9 mouse cellular contexts compared by ENCODE assay signal in the genomic region with DNA sequence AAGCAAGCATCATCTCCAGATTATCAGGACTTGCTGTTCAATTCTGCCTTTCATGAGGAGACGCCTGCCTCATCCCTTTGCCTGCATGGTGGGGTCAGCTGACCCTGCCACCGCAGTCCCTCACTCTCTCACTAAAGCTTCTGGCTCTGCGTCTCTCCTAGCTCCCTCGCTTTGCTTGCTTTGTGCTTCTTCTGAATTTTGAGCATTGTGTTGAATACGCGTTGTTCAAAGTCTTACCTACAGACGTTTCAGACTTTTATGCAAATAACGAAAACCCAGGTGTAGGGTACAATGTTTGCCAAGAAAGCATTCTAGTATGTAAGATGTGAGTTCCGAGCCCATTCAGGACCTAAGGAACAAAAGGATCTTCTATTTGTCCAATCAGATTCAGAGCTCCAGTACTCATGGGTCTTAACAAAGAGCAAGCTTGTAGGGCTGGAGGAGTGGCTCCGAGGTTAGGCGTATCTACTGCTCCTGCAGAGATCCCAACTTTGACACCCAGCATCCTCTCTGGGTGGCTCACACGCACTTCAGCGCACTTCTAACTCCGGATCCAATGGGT.
DNase-seq lines count a peak whose midpoint lies in the region; ATAC-seq lines count a peak whose summit lies in the region.
"Had no signal": no experiment of that assay in that cellular context is flagged by ENCODE, and none has a peak within 500 bp of the region (broad histone marks: within the 10 kb centered on the region; RNA-seq: fewer than 3 reads in every experiment).

No protein-coding gene starts in this region.

- peaks cover 5 to 10% of the 10 kb centered on the region in 2 experiments; a peak in 2 of 4 replicates for H3K4me1 ChIP-seq in heart, embryonic 14.5 days (ENCODE audit: control insufficient read depth in 2 of 2, insufficient read depth in 2 of 2, low read length in 2 of 2)
- 0 out of 2 replicates have a peak, but pooled peaks cover 4% of the 10 kb centered on the region for H3K4me1 ChIP-seq in hindbrain, embryonic 11.5 days (replicated peaks; ENCODE audit: control insufficient read depth, insufficient read depth, low read length)
- peaks cover 13% of the 10 kb centered on the region for H3K4me1 ChIP-seq in midbrain, embryonic 15.5 days

- no peak overlapping the region for H3K27ac ChIP-seq in heart, embryonic 14.5 days (replicated peaks in 1 of 2; ENCODE audit: control insufficient read depth in 1 of 2, insufficient read depth in 1 of 2, low read depth in 2 of 2, low read length in 2 of 2)
- no peak overlapping the region for H3K27ac ChIP-seq in hindbrain, embryonic 11.5 days (ENCODE audit: low read depth, low read length)
- no peak overlapping the region for H3K27ac ChIP-seq in midbrain, embryonic 15.5 days

- no peaks in the 10 kb centered on the region for H3K9me3 ChIP-seq in heart, embryonic 14.5 days (ENCODE audit: control insufficient read depth, low read length)
- H3K9me3 ChIP-seq in hindbrain, embryonic 11.5 days (ENCODE audit: control insufficient read depth, low read length) = no peaks in the 10 kb centered on the region
- no peaks in the 10 kb centered on the region for H3K9me3 ChIP-seq in midbrain, embryonic 15.5 days

- ATAC-seq in heart, embryonic 14.5 days (ENCODE audit: insufficient number of reproducible peaks, insufficient read depth, low FRiP score, low read depth) = no peak
- peak; percentile 45; the same call in 1 of the 2 replicates for ATAC-seq in hindbrain, embryonic 11.5 days (ENCODE audit: low FRiP score)
- no peak for ATAC-seq in midbrain, embryonic 15.5 days (replicated peaks)

- no peaks in the 10 kb centered on the region for H3K27me3 ChIP-seq in heart, embryonic 14.5 days (ENCODE audit: control insufficient read depth, insufficient read depth, low read length)
- H3K27me3 ChIP-seq in hindbrain, embryonic 11.5 days (ENCODE audit: control insufficient read depth, insufficient read depth, low read length) = no peaks in the 10 kb centered on the region; the same call in 1 of the 2 replicates
- 0 out of 2 replicates have a peak, but pooled peaks cover 5% of the 10 kb centered on the region for H3K27me3 ChIP-seq in midbrain, embryonic 15.5 days (replicated peaks)

- 28% methylated on average over 14 of the region's 14 CpGs for WGBS in heart, embryonic 14.5 days
- 8% methylated on average over 14 of the region's 14 CpGs for WGBS in hindbrain, embryonic 11.5 days
- WGBS in midbrain, embryonic 15.5 days = 10% methylated on average over 14 of the region's 14 CpGs

- no peak for DNase-seq in heart, adult 18-20 months
- peak; percentile 54 for DNase-seq in embryo, embryonic 11 days
- DNase-seq in hindbrain, embryonic 11.5 days (ENCODE audit: low spot score) = peak; percentile 53
- DNase-seq in urinary bladder, postnatal 10 days (ENCODE audit: low spot score) = no peak
- DNase-seq in urinary bladder, postnatal 14 days (ENCODE audit: low spot score) = no peak
- DNase-seq in layer of hippocampus, adult 9-11 months = no peak
- DNase-seq: spleen, adult 18-20 months had no signal

- H3K9ac ChIP-seq in heart, embryonic 14.5 days (ENCODE audit: low read length) = peak overlapping the region; percentile 42; the same call in 1 of the 2 replicates
- no peak overlapping the region for H3K9ac ChIP-seq in hindbrain, embryonic 11.5 days (ENCODE audit: low read depth, low read length)
- H3K9ac ChIP-seq in midbrain, embryonic 15.5 days = no peak overlapping the region

- H3K4me2 ChIP-seq in heart, embryonic 14.5 days (ENCODE audit: low read length) = peak overlapping the region; percentile 75
- peak overlapping the region; percentile 55 for H3K4me2 ChIP-seq in hindbrain, embryonic 11.5 days (replicated peaks; ENCODE audit: low read depth, low read length)
- H3K4me2 ChIP-seq in midbrain, embryonic 15.5 days = peak overlapping the region; percentile 48

- no peaks in the 10 kb centered on the region for H3K36me3 ChIP-seq in heart, embryonic 14.5 days (ENCODE audit: control insufficient read depth, insufficient read depth, low read length)
- no peaks in the 10 kb centered on the region for H3K36me3 ChIP-seq in hindbrain, embryonic 11.5 days (ENCODE audit: control insufficient read depth, insufficient read depth, low read length)
- H3K36me3 ChIP-seq in midbrain, embryonic 15.5 days (replicated peaks) = no peaks in the 10 kb centered on the region

- peak overlapping the region; percentile 33 to 35 for H3K4me3 ChIP-seq in heart, embryonic 14.5 days (ENCODE audit: control insufficient read depth in 1 of 2, insufficient read depth in 1 of 2, low read depth in 1 of 2, low read length in 2 of 2)
- peak overlapping the region; percentile 21 for H3K4me3 ChIP-seq in hindbrain, embryonic 11.5 days (ENCODE audit: low read depth, low read length)
- peak overlapping the region; percentile 22 for H3K4me3 ChIP-seq in midbrain, embryonic 15.5 days

Comparison
In these comparisons a context has a peak if more than half of its experiments do, and no peak if none do; other contexts are left out.
1. DNase-seq: peak in embryo, embryonic 11 days (single experiment) and hindbrain, embryonic 11.5 days (single experiment); none in heart, adult 18-20 months (0 of 2), urinary bladder, postnatal 10 days (single experiment), urinary bladder, postnatal 14 days (single experiment) and layer of hippocampus, adult 9-11 months (single experiment).
2. Peak in every context shown above with its lines, with median percentiles within 50 percentile points of each other: H3K4me2 ChIP-seq and H3K4me3 ChIP-seq.